Mouse (Mus musculus) MEL (cell line): ENCODE measurements around the gene Babam2. TPM values are rescaled to one million over a fixed set of nuclear protein-coding genes. Genes with fewer than 3 reads are reported as not detected.

Source experiments
- DNase-seq: peaks from one replicate; pipeline ENCODE4 v3.0.0; 2011; ENCODE audit warnings: low read depth, low spot score
- H3K27ac ChIP-seq: 2 replicates; pipeline ENCODE4 v1.5.1; 2012; ENCODE audit warnings: low read depth, mild to moderate bottlenecking, control low read depth, low read length, moderate library complexity; ENCODE audit not compliant: control insufficient read depth
- H3K27me3 ChIP-seq, 2 experiments: fragments of 150-350 bp in 1 of 2; sonication (generic) in 1 of 2; 2 replicates each; pipeline ENCODE4 v1.6.1; 2012; ENCODE audit warnings: low read length in 2 of 2, mild to moderate bottlenecking in 2 of 2, improper control_type of control experiment in 1 of 2, moderate library complexity in 1 of 2; ENCODE audit not compliant: insufficient read depth in 2 of 2, control insufficient read depth in 1 of 2
- H3K36me3 ChIP-seq, 2 experiments: 2 replicates each; pipeline ENCODE4 v1.6.1; 2012 to 2014; ENCODE audit warnings: low read length in 2 of 2, improper control_type of control experiment in 1 of 2, inconsistent platforms in 1 of 2, mild to moderate bottlenecking in 1 of 2; ENCODE audit not compliant: insufficient read depth in 2 of 2, control insufficient read depth in 1 of 2
- H3K4me1 ChIP-seq, 2 experiments: fragments of 150-350 bp in 1 of 2; sonication (generic) in 1 of 2; 2 replicates each; pipeline ENCODE4 v1.6.1; 2012; ENCODE audit warnings: low read length in 2 of 2, improper control_type of control experiment in 1 of 2, mild to moderate bottlenecking in 1 of 2; ENCODE audit not compliant: insufficient read depth in 2 of 2, control insufficient read depth in 1 of 2
- H3K4me3 ChIP-seq, 2 experiments: fragments of 150-350 bp in 1 of 2; sonication (generic) in 1 of 2; 2 replicates each; pipeline ENCODE4 v1.5.1; 2012; ENCODE audit warnings: low read depth in 2 of 2, low read length in 2 of 2, mild to moderate bottlenecking in 2 of 2, moderate library complexity in 2 of 2, control low read depth in 1 of 2, improper control_type of control experiment in 1 of 2; ENCODE audit not compliant: control insufficient read depth in 1 of 2, insufficient read depth in 1 of 2
- H3K79me2 ChIP-seq: 2 replicates; pipeline ENCODE4 v1.6.1; 2012; ENCODE audit warnings: mild to moderate bottlenecking, low read length, moderate library complexity; ENCODE audit not compliant: control insufficient read depth, poor library complexity, insufficient read depth
- H3K9ac ChIP-seq: 2 replicates; pipeline ENCODE4 v1.6.1; 2012; ENCODE audit warnings: low read depth, mild to moderate bottlenecking, control low read depth, low read length, moderate library complexity; ENCODE audit not compliant: control insufficient read depth, poor library complexity, severe bottlenecking
- H3K9me3 ChIP-seq: fragments of 150-350 bp; sonication (generic); replicated peaks from 2 replicates; pipeline ENCODE4 v1.6.1; 2012; ENCODE audit warnings: mild to moderate bottlenecking, low read length, improper control_type of control experiment, moderate library complexity; ENCODE audit not compliant: insufficient read depth
- BHLHE40 ChIP-seq: IDR thresholded peaks from 2 replicates; pipeline ENCODE4 v1.6.1; 2012; ENCODE audit warnings: low read depth, mild to moderate bottlenecking, inconsistent platforms, low read length, improper control_type of control experiment, borderline replicate concordance
- CHD1 ChIP-seq: IDR thresholded peaks from 2 replicates; pipeline ENCODE4 v1.6.1; 2012; ENCODE audit warnings: low read depth, mild to moderate bottlenecking, inconsistent platforms, low read length, improper control_type of control experiment
- CHD2 ChIP-seq: IDR thresholded peaks from 2 replicates; pipeline ENCODE4 v1.6.1; 2011; ENCODE audit warnings: low read length, improper control_type of control experiment
- CTCF ChIP-seq, 3 experiments: IDR thresholded peaks in 2 of 3; conservative IDR thresholded peaks in 1 of 3; 2 replicates each; pipeline ENCODE4 v1.5.1; 2011 to 2012; ENCODE audit warnings: low read length in 3 of 3, low read depth in 2 of 3, mild to moderate bottlenecking in 2 of 3, improper control_type of control experiment in 1 of 3, inconsistent platforms in 1 of 3, mixed read lengths in 1 of 3, moderate library complexity in 1 of 3; ENCODE audit not compliant: control insufficient read depth in 1 of 3, insufficient read depth in 1 of 3, poor library complexity in 1 of 3, severe bottlenecking in 1 of 3
- E2F4 ChIP-seq: IDR thresholded peaks from 2 replicates; pipeline ENCODE4 v1.6.1; 2011; ENCODE audit warnings: low read depth, low read length, improper control_type of control experiment, borderline replicate concordance
- ELF1 ChIP-seq: IDR thresholded peaks from 2 replicates; pipeline ENCODE4 v1.6.1; 2014; ENCODE audit warnings: low read depth, mild to moderate bottlenecking, inconsistent platforms, low read length, improper control_type of control experiment, moderate library complexity
- EP300 ChIP-seq, 2 experiments: IDR thresholded peaks; 2 replicates each; pipeline ENCODE4 v1.6.1; 2011; ENCODE audit warnings: improper control_type of control experiment in 2 of 2, low read length in 2 of 2, low read depth in 1 of 2, mild to moderate bottlenecking in 1 of 2
- ETS1 ChIP-seq: IDR thresholded peaks from 2 replicates; pipeline ENCODE4 v1.6.1; 2012; ENCODE audit warnings: low read depth, mild to moderate bottlenecking, inconsistent platforms, low read length, improper control_type of control experiment, moderate library complexity
- GABPA ChIP-seq: IDR thresholded peaks from 2 replicates; pipeline ENCODE4 v1.6.1; 2012; ENCODE audit warnings: low read depth, mild to moderate bottlenecking, inconsistent platforms, low read length, improper control_type of control experiment, moderate library complexity
- GATA1 ChIP-seq: IDR thresholded peaks from 2 replicates; pipeline ENCODE4 v1.6.1; 2011; ENCODE audit warnings: low read depth, low read length, improper control_type of control experiment
- HCFC1 ChIP-seq: IDR thresholded peaks from 2 replicates; pipeline ENCODE4 v1.6.1; 2012; ENCODE audit warnings: low read depth, mild to moderate bottlenecking, inconsistent platforms, low read length, improper control_type of control experiment, moderate library complexity
- JUND ChIP-seq: IDR thresholded peaks from 2 replicates; pipeline ENCODE4 v1.6.1; 2011; ENCODE audit warnings: low read depth, mild to moderate bottlenecking, improper control_type of control experiment, low read length
- MAZ ChIP-seq: IDR thresholded peaks from 2 replicates; pipeline ENCODE4 v1.6.1; 2012; ENCODE audit warnings: low read depth, mild to moderate bottlenecking, inconsistent platforms, low read length, improper control_type of control experiment
- MXI1 ChIP-seq: IDR thresholded peaks from 2 replicates; pipeline ENCODE4 v1.6.1; 2011; ENCODE audit warnings: mild to moderate bottlenecking, low read depth, low read length, improper control_type of control experiment
- MYC ChIP-seq: IDR thresholded peaks from 2 replicates; pipeline ENCODE4 v1.6.1; 2011; ENCODE audit warnings: low read depth, mild to moderate bottlenecking, low read length, improper control_type of control experiment, moderate library complexity
- NELFE ChIP-seq: IDR thresholded peaks from 2 replicates; pipeline ENCODE4 v1.6.1; 2011; ENCODE audit warnings: low read depth, low read length, improper control_type of control experiment
- NRF1 ChIP-seq: IDR thresholded peaks from 2 replicates; pipeline ENCODE4 v1.6.1; 2014; ENCODE audit warnings: low read depth, mild to moderate bottlenecking, inconsistent platforms, low read length, improper control_type of control experiment, moderate library complexity; ENCODE audit not compliant: poor library complexity, insufficient read depth, severe bottlenecking
- POLR2A ChIP-seq, 2 experiments: IDR thresholded peaks; 2 replicates each; pipeline ENCODE4 v1.6.1; 2011 to 2012; ENCODE audit warnings: low read length in 2 of 2, mild to moderate bottlenecking in 2 of 2, control low read depth in 1 of 2, improper control_type of control experiment in 1 of 2, low read depth in 1 of 2, moderate library complexity in 1 of 2; ENCODE audit not compliant: control insufficient read depth in 1 of 2, insufficient read depth in 1 of 2, poor library complexity in 1 of 2
- POLR2AphosphoS2 ChIP-seq: IDR thresholded peaks from 2 replicates; pipeline ENCODE4 v1.6.1; 2011; ENCODE audit warnings: low read length, improper control_type of control experiment
- POLR2AphosphoS5 ChIP-seq: IDR thresholded peaks from 2 replicates; pipeline ENCODE4 v1.6.1; 2012; ENCODE audit warnings: low read depth, borderline replicate concordance, mild to moderate bottlenecking, inconsistent platforms, low read length, moderate library complexity, mixed read lengths
- RCOR1 ChIP-seq: IDR thresholded peaks from 2 replicates; pipeline ENCODE4 v1.6.1; 2012; ENCODE audit warnings: low read depth, mild to moderate bottlenecking, inconsistent platforms, low read length, improper control_type of control experiment
- SIN3A ChIP-seq: IDR thresholded peaks from 2 replicates; pipeline ENCODE4 v1.6.1; 2012; ENCODE audit warnings: low read length, improper control_type of control experiment, inconsistent platforms
- TBP ChIP-seq: IDR thresholded peaks from 2 replicates; pipeline ENCODE4 v1.8.0; 2011; ENCODE audit warnings: low read depth, low read length, improper control_type of control experiment
- UBTF ChIP-seq: IDR thresholded peaks from 2 replicates; pipeline ENCODE4 v1.6.1; 2012; ENCODE audit warnings: low read depth, mild to moderate bottlenecking, inconsistent platforms, low read length, improper control_type of control experiment, moderate library complexity, borderline replicate concordance; ENCODE audit not compliant: insufficient read depth
- polyA plus RNA-seq, 2 experiments: library from polyadenylated mRNA; stranded (reverse) in 1 of 2; unstranded in 1 of 2; fragments of >175 nt in 1 of 2; fragments of >200 nt in 1 of 2; gene quantifications; 2 replicates each; pipeline versions ENCODE4 v1.2.1 to v1.2.4; 2012; ENCODE audit warnings: low replicate concordance in 2 of 2, low read depth in 1 of 2; ENCODE audit not compliant: insufficient read length in 2 of 2, insufficient read depth in 1 of 2, missing spikeins in 1 of 2
- total RNA-seq: library from RNA; depleted of rRNA; stranded (reverse); fragments of 300-350 nt; gene quantifications from 2 replicates; pipeline ENCODE4 v1.2.3, GENCODE M21; 2012

Gene Babam2
- total and polyA plus RNA-seq, 3 experiments = 43.3 to 86.6 TPM; not detected in 1

- H3K27me3 ChIP-seq = no peaks in the 10 kb centered on the region
Measured at GRCm38 (mm10) chr5:31831587-31831986, 134.1 kb downstream of the Babam2 start.

GRCm38 (mm10) chr5:31835691-31836090, 138.2 kb downstream of the Babam2 start:
- no peak for DNase-seq
- no peak overlapping the region for H3K9ac ChIP-seq
- H3K27ac ChIP-seq = no peak overlapping the region
- peaks cover 0 to 14% of the 10 kb centered on the region in 2 experiments; a peak in 3 of 4 replicates for H3K4me1 ChIP-seq
- no peak for TF ChIP-seq MYC
- no peak for TF ChIP-seq NELFE
- no peak for TF ChIP-seq CHD1
- TF ChIP-seq RCOR1 = no peak
- TF ChIP-seq POLR2AphosphoS2 = no peak
- no peak for TF ChIP-seq POLR2AphosphoS5
- no peak for TF ChIP-seq E2F4
- TF ChIP-seq GABPA = no peak
- TF ChIP-seq MXI1 = no peak
- no peak for TF ChIP-seq CHD2
- TF ChIP-seq CTCF (IDR thresholded peaks at IDR 0.05 in 2 of 3, conservative IDR thresholded peaks at IDR 0.05 in 1 of 3; ENCODE audit: control insufficient read depth in 1 of 3, insufficient read depth in 1 of 3, low read depth in 2 of 3, low read length in 3 of 3, poor library complexity in 1 of 3, severe bottlenecking in 1 of 3) = no peak
- TF ChIP-seq ELF1 = no peak
- TF ChIP-seq HCFC1 = no peak
- no peak for TF ChIP-seq JUND
- H3K36me3 ChIP-seq = peaks cover 0 to 15% of the 10 kb centered on the region in 2 experiments; a peak in 3 of 4 replicates
- H3K79me2 ChIP-seq = no peaks in the 10 kb centered on the region
- H3K4me3 ChIP-seq = no peak overlapping the region
- no peaks in the 10 kb centered on the region for H3K27me3 ChIP-seq
- no peaks in the 10 kb centered on the region for H3K9me3 ChIP-seq

More at GRCm38 (mm10) chr5:31831587-31831986, 134.1 kb downstream of the Babam2 start:
- Histone ChIP-seq H3K36me3 (peaks cover 0 to 32% of the 10 kb centered on the region in 2 experiments; a peak in 3 of 4 replicates), H3K4me3 (no peak overlapping the region; a peak in 1 of 4 replicates), H3K79me2 (no peaks in the 10 kb centered on the region), H3K27ac (peak overlapping the region; percentile 49), H3K4me1 (peaks cover 21 to 26% of the 10 kb centered on the region in 2 experiments), H3K9ac (no peak overlapping the region), H3K9me3 (no peaks in the 10 kb centered on the region)
- TF ChIP-seq MAZ (no peak), ETS1 (peak; percentile 72; the same call in 1 of the 2 replicates), POLR2A (IDR thresholded peaks at IDR 0.05; ENCODE audit: control insufficient read depth in 1 of 2, insufficient read depth in 1 of 2, low read depth in 1 of 2, low read length in 2 of 2, poor library complexity in 1 of 2) (no peak), GATA1 (peak; percentile 47; the same call in 1 of the 2 replicates), NRF1 (0 out of 2 replicates have a peak, but pooled peaks have one; percentile 5), SIN3A (peak; percentile 58; the same call in 1 of the 2 replicates), ELF1 (0 out of 2 replicates have a peak, but pooled peaks have one; percentile 26), GABPA (no peak), EP300 (IDR thresholded peaks at IDR 0.05; ENCODE audit: low read depth in 1 of 2, low read length in 2 of 2) (peak; percentile 43 to 62; a peak in 3 of 4 replicates), TBP (peak; percentile 76), UBTF (0 out of 2 replicates have a peak, but pooled peaks have one; percentile 54), BHLHE40 (peak; percentile 64; the same call in 1 of the 2 replicates)
- DNase-seq = peak; percentile 93
